Mouse (Mus musculus): ENCODE results near the gene Gm5089.

Gene Gm5089

DNA sequence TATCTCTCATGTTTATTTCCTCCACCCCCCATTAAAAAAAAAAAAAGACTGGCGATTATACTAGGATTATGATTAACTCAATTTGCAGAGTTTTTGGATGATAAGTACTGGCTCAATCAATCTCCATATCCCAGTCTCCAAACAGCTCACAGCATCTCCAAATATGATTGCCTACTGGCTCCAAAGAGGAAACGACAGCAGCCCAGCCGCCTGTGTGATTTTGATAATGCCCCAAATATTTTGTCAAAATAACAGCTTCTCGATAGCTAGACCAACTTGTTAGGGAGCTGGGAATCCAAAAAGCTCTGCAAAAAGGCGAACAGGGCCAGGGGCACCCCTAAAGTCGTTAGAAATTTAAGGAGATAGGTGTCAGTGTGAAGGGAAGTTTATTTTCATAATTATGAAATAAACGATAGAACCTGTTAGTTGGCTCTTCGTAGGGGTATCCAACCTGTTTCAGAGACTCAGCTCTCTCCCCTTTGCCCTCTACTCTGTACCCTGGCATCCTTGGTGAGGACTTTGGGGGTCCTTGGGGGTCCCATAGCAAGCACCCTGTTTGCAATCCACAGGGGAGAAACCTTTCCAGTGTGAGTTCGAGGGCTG, 27.2 kb upstream of the Gm5089 start:
- DNase-seq, result peak in 1 of 2 experiments; percentile 24

DNA sequence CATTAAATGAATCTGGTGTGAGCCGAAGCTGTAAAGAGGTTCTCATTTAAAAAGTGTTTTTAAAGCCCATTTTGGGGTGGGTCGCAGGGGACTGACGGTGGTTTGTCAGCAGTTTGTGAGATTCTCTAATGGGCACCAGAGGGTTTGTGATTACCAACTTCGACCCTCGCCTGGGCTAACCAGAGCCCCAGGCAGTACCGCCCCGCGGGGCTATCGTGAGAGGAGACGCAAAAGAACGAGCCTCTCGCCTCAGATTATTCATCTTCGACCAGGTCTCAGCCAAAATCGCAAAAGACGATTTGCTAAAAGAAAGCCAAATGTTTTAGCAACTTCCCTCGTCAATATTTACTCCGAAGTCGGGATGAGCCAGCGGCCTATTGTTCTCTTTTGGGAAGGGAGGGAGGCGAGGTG, 26.4 kb upstream of the Gm5089 start:
- peak; percentile 47 to 54 for DNase-seq

DNA sequence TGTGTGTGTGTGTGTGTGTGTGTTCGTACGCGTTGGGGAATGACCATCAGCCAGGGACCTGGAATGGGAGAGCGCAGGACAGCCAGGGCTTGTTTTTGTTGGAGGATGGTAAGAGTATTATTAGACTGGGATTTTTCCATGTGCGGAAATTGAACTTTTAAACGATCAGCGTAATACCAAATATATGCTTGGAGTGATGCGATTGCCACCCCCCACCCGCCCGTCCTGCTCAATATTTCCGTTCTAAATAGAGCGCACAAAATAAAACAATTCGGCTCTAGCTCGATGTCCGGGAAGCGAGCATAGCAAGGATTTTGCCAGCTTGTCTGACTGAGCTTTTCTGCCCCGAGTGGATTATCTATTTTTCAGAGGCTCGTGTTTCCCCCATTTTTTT, 25.9 kb upstream of the Gm5089 start:
- DNase-seq, result no peak

DNA sequence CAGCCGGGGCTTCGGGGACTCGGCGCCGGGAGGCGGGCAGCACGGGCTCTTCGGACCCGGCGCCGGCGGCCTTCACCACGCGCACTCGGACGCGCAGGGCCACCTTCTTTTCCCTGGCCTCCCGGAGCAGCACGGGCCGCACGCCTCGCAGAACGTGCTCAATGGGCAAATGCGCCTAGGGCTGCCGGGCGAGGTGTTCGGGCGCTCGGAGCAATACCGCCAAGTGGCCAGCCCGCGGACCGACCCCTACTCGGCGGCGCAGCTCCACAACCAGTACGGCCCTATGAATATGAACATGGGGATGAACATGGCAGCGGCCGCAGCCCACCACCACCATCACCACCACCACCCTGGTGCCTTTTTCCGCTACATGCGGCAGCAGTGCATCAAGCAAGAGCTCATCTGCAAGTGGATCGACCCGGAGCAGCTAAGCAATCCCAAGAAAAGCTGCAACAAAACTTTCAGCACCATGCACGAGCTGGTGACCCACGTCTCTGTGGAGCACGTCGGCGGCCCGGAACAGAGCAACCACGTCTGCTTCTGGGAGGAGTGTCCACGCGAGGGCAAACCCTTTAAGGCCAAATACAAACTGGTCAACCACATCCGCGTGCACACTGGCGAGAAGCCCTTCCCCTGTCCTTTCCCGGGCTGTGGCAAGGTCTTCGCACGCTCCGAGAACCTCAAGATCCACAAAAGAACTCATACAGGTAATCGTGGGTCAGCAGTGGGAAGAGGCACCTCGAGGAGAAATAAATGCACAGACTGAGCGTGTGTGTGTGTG, 25.3 kb upstream of the Gm5089 start:
- DNase-seq, result peak; percentile 65 to 76

DNA sequence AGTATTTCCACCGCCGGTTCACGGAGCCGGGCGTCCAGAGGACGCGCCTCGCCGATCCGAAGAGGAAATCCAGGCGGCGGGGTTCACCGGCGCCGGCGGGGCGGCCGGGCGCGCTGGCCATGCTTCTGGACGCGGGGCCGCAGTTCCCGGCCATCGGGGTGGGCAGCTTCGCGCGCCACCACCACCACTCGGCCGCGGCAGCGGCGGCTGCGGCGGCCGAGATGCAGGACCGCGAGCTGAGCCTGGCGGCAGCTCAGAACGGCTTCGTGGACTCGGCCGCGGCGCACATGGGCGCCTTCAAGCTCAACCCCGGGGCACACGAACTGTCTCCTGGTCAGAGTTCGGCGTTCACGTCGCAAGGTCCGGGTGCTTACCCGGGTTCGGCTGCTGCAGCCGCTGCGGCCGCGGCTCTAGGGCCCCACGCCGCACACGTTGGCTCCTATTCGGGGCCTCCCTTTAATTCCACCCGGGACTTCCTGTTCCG, 24.7 kb upstream of the Gm5089 start:
- DNase-seq, result peak in 1 of 2 experiments; percentile 57

DNA sequence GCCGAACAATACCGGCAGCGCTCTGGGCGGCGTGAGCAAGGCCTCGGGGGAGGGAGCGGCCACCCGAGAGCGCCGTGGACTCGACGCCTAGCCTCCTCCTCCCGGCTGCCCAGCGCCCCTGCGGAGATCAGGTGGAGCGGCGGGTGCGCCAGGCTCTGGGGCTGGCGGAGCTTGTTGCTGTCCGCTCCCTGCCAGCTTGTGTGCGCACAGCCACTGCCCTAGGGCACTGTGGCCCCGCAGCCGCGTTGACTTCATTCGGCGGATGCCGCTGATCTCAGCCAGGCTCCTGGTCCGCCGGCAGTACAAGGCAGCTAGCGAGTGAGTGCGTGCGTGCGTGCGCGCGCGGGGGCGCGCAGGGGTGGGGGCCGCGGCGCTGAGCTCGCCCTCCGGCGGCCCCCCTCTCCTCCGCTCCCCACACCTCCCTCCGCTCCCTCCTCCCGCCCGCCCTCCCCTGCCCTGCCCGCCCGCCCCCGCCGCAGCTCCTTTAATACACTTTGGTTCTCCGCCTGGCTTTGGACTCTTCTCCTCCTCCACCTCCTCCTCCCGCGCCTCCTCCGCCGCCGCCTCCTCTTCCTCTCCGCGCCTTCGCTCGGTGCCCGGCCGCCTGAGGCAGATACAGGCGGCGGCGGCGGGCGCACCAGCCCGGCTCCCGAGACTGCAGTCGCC, 24.1 kb upstream of the Gm5089 start, which contains the start of gene Zic2:
Zic2 (plus strand) TSS at position 545 of the 666 bp plus-strand sequence.
- DNase-seq, result peak; percentile 94 to 96

DNA sequence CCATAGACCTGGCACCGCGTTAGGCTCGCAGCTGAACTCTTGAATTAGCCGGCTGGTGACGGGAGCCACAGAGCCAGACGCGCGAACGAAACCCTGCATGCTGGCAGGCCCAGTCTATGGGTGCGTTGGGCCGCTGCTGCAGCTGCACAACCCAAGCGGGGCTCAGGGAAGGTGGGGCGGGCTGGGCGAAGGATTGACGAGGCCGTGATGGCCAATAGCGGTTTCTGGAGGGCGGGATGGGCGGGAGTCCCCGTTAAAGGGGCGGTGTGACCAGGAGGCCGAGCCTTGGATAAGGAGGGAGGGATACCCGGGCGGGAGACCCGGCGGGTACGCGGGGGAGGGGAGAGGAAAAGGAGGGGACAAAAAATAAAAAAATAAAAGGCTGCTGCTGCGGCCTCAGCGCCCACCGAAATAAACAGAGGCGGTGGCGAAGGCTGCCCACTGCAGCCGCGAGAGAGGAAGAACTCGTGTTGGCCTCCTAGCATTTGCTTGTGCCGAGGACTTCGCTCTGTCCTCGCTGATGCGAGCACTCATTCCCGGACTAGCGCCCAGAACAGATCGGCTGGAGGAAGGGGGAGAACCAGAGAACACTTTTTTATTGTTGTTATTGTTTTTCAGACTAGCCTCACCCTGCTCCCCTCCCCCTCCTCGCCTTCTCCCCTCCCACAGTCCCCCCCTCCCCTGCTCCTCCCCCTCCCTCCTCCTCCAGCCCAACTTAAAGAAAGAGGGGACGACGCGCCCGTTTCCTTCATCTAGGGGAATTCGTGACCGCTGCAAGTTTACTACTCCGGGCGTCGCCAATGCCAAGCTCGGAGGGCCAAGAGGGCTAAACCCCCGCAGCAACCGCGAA, 23.4 kb upstream of the Gm5089 start:
- DNase-seq, result peak; percentile 91 to 92

DNA sequence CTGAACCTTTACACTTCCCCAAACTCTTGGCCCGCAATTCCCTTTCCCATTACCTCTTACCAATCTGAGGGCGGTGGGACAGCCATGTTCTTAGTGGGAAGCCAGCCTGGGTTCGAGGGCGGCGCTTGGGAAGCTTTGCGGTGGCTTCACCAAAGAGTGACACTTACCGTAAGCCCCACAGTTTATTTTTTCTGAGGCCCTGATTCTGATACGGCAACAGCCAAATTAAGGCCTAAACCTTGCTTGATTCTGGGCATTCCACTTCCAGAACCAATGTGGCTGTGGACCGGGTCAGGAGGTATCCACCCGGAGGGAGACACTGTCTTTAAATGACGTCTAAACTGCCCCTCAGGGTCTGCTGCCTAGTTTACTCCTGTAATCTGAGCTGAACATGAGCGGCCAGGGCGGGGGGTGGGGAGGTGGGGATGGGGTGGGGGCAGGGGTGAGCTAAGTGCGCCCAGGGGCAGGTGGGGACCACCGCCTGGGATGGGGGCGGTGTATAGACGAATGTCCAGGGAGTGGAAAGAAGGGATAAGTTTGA, 22.4 kb upstream of the Gm5089 start:
- peak; percentile 72 to 73 for DNase-seq

DNA sequence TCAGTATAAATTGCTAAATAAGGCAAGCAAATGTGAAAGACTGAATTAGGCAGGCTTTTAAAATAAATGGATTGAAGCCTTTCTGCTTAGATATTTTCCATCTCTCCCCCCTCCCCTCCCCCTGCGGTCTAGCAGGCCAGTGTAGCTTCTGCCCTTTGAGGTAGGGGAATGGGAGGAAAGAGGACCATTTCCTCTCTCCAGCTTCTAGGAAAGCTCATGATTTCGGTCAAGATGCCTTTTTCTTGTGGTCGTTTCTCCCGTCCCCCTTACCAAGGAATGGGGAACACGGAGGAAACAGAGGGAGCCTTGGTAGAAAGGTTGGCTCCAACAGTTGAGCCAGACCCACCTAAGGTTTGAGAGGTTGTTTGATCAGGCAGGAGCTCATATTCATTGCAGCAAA, 21.7 kb upstream of the Gm5089 start:
- DNase-seq, result peak; percentile 68 to 69

DNA sequence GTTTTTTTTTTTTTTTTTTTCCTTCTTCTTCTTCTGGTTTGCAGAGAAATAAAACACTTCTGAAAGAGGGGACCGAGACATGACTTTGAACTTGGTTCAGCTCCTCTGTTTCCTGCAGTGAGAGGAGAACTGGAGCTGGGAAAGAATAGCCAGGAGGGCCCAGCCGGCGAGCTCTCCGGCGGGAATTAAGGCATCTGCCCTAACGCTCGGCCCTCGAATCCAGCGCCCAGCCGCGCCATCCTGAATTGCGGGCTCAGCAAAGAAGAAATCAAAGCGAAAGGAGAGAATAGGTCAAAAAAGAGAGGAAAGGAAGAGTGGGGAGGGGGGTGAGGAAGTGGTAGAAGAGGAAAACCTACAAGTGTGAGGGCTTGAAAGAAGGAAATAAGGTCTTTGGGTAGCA, 21.2 kb upstream of the Gm5089 start:
- peak; percentile 71 to 74 for DNase-seq

DNA sequence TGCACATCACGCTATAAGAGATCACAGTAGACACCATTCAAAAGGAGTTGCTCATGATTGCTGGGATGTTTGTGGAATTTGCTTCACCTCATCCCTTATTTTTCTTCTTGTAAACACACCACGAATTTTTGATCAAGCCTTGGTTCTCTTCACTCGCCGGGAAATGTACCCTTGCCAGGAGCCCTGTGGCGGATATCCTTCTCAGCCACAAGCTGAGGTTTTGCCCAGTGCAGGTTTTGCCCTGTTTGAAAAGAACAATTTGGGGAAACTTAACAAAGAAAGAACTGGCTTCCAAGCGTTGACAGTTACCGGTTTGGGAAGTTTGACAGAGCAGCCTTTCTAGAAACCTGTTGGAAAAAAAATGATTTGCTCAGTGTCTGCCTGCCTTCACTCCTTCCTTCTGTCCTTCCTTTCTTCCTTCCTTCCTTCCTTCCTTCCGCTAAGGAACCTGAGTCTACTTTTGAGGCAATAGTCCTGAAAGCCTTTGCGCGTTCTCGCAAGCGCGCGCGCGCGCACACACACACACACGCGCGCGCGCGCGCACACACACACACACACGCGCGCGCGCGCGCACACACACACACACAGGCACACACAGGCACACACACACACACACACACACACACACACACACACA, 20.7 kb upstream of the Gm5089 start:
- DNase-seq, result peak; percentile 78 to 84

DNA sequence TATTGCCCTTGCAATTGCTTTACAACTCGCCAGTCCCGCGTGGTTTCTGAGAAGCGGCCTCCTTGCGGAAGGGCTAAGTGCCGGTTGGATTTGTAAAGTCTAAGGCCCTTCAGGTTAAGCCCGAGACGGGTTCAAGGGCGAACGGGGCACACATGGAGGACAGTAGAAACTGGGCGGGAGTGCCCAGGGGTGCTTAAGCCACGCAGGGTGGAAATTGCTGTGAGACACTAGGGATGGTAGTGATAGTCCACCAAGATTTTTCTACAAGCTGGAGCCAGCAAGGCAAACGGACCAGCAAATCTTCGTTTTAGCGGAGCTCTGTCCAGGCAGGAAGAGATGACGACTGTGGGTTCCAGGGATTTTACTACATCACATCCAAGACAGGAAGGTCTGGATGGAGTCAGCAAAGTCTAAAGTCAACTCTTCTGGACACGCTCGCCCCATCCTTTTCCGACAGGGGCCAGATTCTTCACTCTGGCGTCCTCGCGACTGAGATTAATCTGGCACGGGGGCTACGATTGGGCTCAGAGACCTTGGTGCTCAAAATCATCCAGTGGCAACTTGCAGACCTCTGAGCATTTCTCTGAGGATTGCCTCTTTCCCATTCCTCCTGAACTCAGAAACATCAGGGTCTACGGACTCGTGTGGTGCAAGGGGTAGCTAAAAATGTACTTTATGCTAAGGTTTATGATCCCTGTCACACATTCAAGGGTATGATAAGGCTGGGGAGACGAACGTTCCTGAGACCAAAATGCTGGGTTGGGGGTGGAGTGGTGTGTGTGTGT, 18.2 kb upstream of the Gm5089 start:
- peak; percentile 64 to 74 for DNase-seq

DNA sequence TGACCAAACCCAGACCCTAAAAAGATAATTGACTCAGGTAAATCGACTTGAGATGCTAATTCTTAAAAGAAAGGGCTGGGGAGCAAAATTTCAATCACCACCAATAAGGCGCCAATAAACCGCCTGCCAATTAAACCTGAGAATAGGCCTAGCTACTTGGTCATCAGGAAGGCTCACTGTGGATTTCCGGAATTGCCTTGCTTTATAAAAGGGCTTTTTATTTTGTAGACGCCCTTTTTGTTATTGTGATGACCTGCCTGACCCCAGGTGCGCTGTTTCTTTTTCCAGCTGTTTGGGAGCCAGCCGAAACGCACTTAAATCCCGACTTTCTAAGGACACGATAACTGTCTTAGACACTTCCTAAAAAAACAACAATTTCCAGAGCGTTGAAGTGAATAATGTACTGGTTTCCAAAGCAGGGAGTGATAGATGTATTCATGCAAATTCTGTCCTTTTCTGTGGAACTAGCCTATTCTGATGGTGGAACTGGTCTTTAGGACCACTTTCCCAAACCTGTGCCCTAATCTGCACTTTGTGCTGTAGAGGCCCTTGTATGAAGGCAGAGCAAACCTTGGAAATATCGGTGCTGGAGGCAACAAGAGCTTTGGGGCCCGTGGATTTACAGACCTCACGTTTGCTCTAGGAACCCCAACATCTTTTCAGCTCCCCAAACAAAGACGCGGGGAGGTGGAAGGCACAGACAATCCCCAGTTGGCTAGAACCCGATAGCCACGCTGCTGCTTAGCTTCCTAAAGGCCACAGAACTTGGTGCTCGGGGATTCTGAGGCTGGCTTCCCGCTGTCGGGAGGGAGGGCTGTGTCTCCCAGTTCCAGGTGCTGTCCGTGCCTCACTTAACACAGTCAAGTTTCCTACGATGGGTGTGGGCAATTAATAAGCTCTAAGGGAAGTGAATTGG, 17.3 kb upstream of the Gm5089 start:
- peak; percentile 58 to 74 for DNase-seq

DNA sequence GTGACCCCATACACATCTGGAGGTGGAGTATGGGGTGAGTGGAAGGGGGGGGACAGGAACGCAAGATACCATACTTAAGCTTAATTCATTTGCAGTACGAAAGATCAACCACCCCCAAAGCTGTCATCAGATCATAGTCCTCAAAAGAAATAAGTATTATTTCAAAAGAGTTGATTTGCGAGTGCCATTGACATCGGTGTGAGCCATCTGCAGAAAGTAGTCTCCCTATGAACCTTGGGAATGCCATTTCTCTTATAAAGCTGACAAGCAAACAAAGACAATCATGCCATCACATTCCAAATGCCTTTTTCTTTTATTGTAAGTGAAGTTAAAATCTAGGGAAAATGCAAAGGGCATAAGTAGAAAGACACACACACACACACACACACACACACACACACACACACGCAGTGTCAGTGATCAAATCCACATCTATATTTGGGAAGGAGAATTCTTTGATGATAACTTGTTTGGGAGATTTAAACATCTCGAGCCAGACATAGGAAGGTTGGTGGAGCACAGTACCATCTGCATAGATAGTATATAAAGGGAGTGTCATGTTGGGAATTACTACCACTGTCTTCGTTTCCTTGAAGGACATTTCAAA, 15.9 kb upstream of the Gm5089 start:
- peak in 1 of 2 experiments; percentile 51 for DNase-seq

DNA sequence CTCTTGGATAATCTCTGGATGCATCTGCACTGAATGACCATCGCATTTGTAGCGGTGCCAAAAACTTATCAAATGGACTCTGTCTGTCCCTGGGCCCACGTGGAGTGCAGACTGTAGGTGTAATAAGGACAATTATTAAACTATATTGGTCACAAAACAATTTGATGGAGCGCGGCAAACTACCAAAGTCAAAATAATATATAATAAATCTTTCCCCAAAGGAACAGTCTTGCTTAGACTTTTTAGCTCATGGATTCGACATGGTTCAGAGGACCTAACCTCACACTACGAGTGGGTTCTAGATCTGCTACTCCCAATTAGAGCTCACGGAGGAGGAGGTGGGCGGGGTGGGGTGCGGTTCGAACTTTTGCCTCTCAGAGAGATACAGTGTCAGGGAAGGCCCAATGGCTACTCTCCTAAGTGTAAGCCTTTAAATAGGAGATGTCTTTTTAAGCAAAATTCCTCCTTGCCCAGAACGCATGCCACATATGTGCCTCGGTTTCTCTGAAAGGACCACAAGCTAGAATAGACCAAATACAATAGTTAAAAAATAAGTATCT, 15.1 kb upstream of the Gm5089 start:
- peak in 1 of 2 experiments; percentile 44 for DNase-seq

DNA sequence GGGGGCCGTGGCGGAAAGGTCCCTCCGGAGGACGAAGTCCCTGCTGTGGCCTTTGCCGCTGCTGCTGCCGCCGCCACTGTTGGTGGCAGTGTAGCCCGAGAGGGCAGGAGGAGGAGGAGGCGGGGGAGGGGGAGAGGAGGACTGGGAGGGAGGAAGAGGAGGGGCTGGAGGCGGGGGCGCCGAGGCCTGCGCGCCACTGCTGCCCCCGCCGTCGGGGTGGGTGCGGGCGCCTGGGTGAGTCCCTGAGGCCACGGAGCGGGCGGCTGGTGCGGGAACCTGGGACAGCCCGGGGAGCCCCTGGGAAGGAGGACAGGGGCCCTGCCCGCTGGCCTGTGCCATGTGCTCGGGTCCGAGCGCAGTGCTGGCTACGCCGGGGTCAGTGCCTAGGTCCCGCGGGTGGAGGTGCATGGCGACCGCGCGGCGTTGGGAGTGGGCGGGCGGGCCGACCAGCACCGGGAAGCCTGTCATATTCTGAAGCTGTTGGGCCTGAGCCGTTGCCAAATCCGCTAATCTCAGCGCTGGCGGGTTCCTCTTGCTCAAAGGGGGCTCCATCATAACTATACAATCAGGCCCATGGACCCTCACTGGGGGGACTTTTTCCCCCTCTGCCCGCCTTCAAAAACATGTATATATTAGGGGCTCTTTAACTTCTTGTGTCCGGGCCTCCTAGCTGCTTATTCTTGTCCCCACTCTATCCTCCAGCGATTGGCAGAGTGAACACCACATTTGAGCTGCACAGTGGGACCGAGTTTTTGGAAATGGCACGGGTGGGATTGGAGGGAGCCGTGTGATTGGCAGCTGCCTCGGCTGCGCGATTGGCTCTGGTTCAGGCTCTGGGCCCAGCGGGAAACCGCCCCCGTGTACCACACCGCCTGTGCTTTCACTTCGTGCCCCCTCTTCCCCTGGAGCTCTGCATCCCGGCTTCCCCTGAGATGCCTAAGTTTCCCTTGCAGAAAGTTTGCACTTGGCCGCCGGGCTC, 14.1 kb upstream of the Gm5089 start, which contains the start of gene Zic5:
Zic5 (minus strand) TSS at position 915 of the 979 bp plus-strand sequence.
- DNase-seq, result peak; percentile 98

DNA sequence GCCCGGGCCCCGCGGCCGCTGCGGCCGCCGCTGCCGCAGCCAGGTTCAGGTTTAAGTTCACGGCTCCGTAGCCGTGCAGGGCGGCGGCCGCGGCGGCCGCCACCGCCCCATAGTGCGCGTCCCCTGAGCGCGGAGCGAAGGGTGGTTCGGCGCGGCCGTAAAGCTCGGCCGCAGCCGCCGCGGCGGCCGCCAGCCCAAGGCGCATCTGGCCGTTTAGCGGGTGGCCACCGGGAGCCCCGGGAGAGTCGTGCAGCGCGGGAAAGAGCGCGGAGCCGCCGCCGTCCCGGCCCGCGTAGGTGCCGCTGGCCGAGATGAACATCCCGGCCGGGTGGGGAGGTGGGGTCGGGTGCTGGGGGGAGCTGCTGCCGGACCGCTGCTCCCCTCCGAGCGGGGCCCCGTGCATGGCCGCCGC, 13.4 kb upstream of the Gm5089 start:
- DNase-seq, result no peak

Measured in cerebellum, postnatal 14 days (tissue).